Mouse (Mus musculus) liver, embryonic 14.5 days (tissue): ENCODE measurements around the gene Fbln2.

Experiments
- CTCF ChIP-seq: IDR thresholded peaks from 2 replicates; pipeline ENCODE4 v1.5.1; 2016; ENCODE audit warnings: antibody characterized with exemption, low read depth, control low read depth
- EP300 ChIP-seq: IDR thresholded peaks from 2 replicates; pipeline ENCODE4 v1.6.1; 2016; ENCODE audit warnings: antibody characterized with exemption, low read depth

- TF ChIP-seq CTCF (no peak), EP300 (no peak)
These were observed 76.7 kb downstream of the Fbln2 start for GRCm38 (mm10) chr6:91288961-91289360.
